Mouse (Mus musculus) liver, embryonic 14.5 days (tissue): ENCODE data around the gene Lyrm7. TPM values are rescaled to one million over a fixed set of nuclear protein-coding genes. Genes with fewer than 3 reads are reported as not detected.

Experiments
- ATAC-seq: fragments of 200-750 bp; cut with Nextera tagmentation; 2 replicates; pipeline ENCODE4 v1.8.0; 2017; ENCODE audit warnings: moderate number of reproducible peaks, mild to moderate bottlenecking, moderate library complexity; ENCODE audit not compliant: insufficient read depth
- DNase-seq, 3 experiments: peaks; one replicate each; pipeline ENCODE4 v3.0.0-alpha.2; 2012 to 2013; ENCODE audit warnings: low read depth in 3 of 3, low spot score in 3 of 3
- H3K27ac ChIP-seq: fragments of 300-500 bp; sonication (generic); 2 replicates; pipeline ENCODE4 v1.5.1; 2014; ENCODE audit warnings: moderate library complexity, mild to moderate bottlenecking, control low read depth, inconsistent platforms
- H3K27me3 ChIP-seq: fragments of 300-500 bp; sonication (generic); 2 replicates; pipeline ENCODE4 v1.6.1; 2014; ENCODE audit warnings: mild to moderate bottlenecking, low read length, moderate library complexity; ENCODE audit not compliant: control insufficient read depth, insufficient read depth
- H3K36me3 ChIP-seq: fragments of 300-500 bp; sonication (generic); replicated peaks from 2 replicates; pipeline ENCODE4 v1.6.1; 2014; ENCODE audit warnings: low read depth; ENCODE audit not compliant: control insufficient read depth, insufficient read depth
- H3K4me1 ChIP-seq, 2 experiments: fragments of 200-500 bp in 1 of 2; fragments of 300-500 bp in 1 of 2; sonication (generic) in 1 of 2; replicated peaks; 2 replicates each; pipeline ENCODE4 v1.6.1; 2012 to 2014; ENCODE audit warnings: antibody characterized with exemption in 1 of 2, inconsistent platforms in 1 of 2, low read length in 1 of 2; ENCODE audit not compliant: control insufficient read depth in 2 of 2, insufficient read depth in 2 of 2
- H3K4me2 ChIP-seq: fragments of 300-500 bp; sonication (generic); 2 replicates; pipeline ENCODE4 v1.6.1; 2014; ENCODE audit warnings: low read depth, mild to moderate bottlenecking, control low read depth, moderate library complexity
- H3K4me3 ChIP-seq, 2 experiments: fragments of 200-500 bp in 1 of 2; fragments of 300-500 bp in 1 of 2; sonication (generic) in 1 of 2; 2 replicates each; pipeline ENCODE4 v1.5.1; 2012 to 2014; ENCODE audit warnings: low read depth in 2 of 2, low read length in 2 of 2, mild to moderate bottlenecking in 2 of 2, control low read depth in 1 of 2, inconsistent platforms in 1 of 2, moderate library complexity in 1 of 2; ENCODE audit not compliant: insufficient read depth in 1 of 2
- H3K9ac ChIP-seq: fragments of 300-500 bp; sonication (generic); replicated peaks from 2 replicates; pipeline ENCODE4 v1.6.1; 2014; ENCODE audit warnings: mild to moderate bottlenecking, control low read depth, moderate library complexity
- H3K9me3 ChIP-seq: fragments of 300-500 bp; sonication (generic); 2 replicates; pipeline ENCODE4 v1.6.1; 2016; ENCODE audit warnings: low read length, mixed read lengths; ENCODE audit not compliant: control insufficient read depth
- CTCF ChIP-seq: IDR thresholded peaks from 2 replicates; pipeline ENCODE4 v1.5.1; 2016; ENCODE audit warnings: antibody characterized with exemption, low read depth, control low read depth
- EP300 ChIP-seq: IDR thresholded peaks from 2 replicates; pipeline ENCODE4 v1.6.1; 2016; ENCODE audit warnings: antibody characterized with exemption, low read depth
- WGBS: fragments of 180-500 bp; shearing (Covaris S2); extraction: QIAGEN DNeasy Blood & Tissue Kit; methylation state at CpG from one replicate; pipeline ENCODE4 v1.1.7; 2014; ENCODE audit not compliant: insufficient replicate concordance; 5-methylcytosine and 5-hydroxymethylcytosine counted together
- polyA plus RNA-seq, 2 experiments: library from polyadenylated mRNA; depleted of rRNA in 1 of 2; stranded (reverse) in 1 of 2; unstranded in 1 of 2; fragments of >200 nt; fragmentation: Nextera tagmentation in 1 of 2; extraction: Ambion mirVana in 1 of 2; gene quantifications; 2 replicates each; pipeline versions ENCODE4 v1.2.1 to v1.2.3; 2012 to 2014

The Lyrm7 gene
- polyA plus RNA-seq, 2 experiments: 2.0 to 5.4 TPM

DNA sequence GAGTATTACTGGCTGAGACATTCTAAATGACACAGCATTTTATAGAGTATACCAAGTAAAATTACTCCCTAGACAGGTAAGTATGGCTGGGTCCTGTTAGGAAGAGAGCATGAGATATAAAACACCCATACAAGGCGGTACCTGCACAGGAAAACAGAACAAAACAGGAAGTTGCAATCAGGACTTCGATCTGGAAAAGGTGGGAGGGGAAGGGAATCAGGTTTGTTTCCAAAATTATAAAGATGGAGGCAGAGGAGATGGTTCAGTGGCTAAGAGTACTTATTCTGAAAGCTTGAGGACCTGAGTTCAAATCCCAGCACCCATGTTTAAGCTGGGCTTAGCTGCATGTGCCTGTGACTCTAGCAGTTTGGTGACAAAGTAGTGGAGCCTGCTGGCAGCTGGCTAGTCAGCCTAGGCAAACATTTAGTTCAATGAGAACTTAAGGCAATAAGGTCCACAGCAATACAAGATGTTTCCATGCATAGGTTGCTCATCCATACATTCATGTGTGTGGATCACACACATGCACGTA is 7.3 kb upstream of the Lyrm7 start:
- Histone ChIP-seq H3K9me3 (no peaks in the 10 kb centered on the region), H3K27ac (peak overlapping the region; percentile 8), H3K4me2 (peak overlapping the region; percentile 81), H3K36me3 (peaks cover 23% of the 10 kb centered on the region), H3K4me3 (peak overlapping the region in 1 of 2 experiments; percentile 78; a peak in 1 of 4 replicates), H3K27me3 (no peaks in the 10 kb centered on the region), H3K9ac (no peak overlapping the region), H3K4me1 (peaks cover 9 to 27% of the 10 kb centered on the region in 2 experiments)
- ATAC-seq (no peak), DNase-seq (no peak)
- WGBS: 56% methylated on average over 3 of the region's 3 CpGs
- TF ChIP-seq CTCF (no peak), EP300 (no peak)

DNA sequence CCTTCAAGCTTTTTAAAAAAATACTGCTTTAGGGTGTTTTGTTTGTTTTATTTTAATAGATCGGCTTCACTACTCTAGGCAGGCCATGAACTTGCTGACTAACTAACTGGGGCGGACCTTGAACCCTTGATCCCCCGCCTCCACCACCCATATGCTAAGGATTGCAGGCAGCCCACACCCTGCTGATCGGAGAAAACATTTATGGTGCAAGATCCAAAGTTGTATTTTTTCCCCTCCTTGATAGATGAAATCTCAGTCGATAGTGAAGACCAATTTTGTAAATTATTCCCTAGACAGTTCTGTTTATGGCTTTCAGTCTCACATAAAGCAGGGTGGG is 6.3 kb upstream of the Lyrm7 start:
- ATAC-seq: peak; percentile 63
- H3K36me3 ChIP-seq: peaks cover 20% of the 10 kb centered on the region
- peak overlapping the region; percentile 88 for H3K9ac ChIP-seq
- peak overlapping the region; percentile 71 for H3K27ac ChIP-seq
- H3K4me3 ChIP-seq: peak overlapping the region; percentile 78 to 86
- no peaks in the 10 kb centered on the region for H3K27me3 ChIP-seq
- peak in 2 of 3 experiments; percentile 47 to 52 for DNase-seq
- H3K4me2 ChIP-seq: peak overlapping the region; percentile 81
- peaks cover 9 to 29% of the 10 kb centered on the region in 2 experiments for H3K4me1 ChIP-seq
- H3K9me3 ChIP-seq: no peaks in the 10 kb centered on the region
- no peak for TF ChIP-seq EP300
- TF ChIP-seq CTCF: no peak
- WGBS: under 1% methylated on average over 5 of the region's 5 CpGs

DNA sequence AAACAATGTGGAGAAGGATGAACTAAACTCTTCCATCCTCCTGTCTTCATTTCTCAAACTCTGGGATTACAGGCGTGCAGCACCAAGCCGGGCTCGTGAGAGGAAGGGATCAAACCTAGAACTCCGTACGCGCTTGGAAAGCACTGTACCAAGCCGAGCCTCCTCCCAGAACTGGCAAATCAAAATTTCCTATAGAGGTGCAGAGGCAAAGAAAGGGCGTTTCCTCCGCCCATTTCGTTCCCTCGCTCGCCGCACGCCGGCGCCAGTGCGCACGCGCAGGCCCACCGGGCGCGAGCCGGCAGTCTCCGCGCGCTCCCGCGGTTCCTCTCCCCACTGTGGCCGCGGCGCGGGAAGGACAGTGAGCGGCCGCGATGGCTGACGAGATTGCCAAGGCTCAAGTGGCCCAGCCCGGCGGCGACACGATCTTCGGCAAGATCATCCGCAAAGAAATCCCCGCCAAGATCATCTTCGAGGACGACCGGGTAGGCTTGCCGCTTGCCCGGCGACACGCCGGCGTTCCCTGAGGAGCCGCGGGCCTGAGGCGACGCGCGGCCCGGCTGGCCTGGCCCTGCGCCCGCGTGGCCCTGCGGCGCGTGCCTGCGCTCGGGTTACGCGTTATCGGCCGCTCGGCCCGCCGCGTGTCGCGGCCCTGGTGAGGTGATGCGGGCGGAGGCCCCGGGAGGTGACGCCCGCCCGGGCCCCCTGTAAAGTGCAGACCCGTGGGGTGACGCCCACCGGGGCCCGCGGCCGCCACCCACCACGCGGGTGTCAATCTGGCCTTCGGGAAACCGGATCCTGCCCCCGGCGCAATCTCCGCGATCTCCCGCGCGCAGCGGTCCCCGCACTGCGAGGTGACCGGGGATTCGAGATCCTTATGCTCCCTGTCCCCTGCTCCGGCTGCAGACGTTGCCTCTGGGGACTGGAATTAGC is 5.7 kb upstream of the Lyrm7 start, which contains the start of gene Hint1:
TSS of gene Hint1 (plus strand) at position 265 of the 930 bp plus-strand sequence.
- peak within 1 kb of the TSS; percentile 78 to 86 for H3K4me3 ChIP-seq
- ATAC-seq (peak; percentile 84), DNase-seq (peak; percentile 73 to 77 (median 73))
- TF ChIP-seq CTCF (0 out of 2 replicates have a peak, but pooled peaks have one; percentile 28), EP300 (0 out of 2 replicates have a peak, but pooled peaks have one; percentile 15)
- H3K9me3 ChIP-seq: no peaks in the 10 kb centered on the region
- H3K4me2 ChIP-seq: peak within 1 kb of the TSS; percentile 81
- peaks cover 16% of the 10 kb centered on the region for H3K36me3 ChIP-seq
- no peaks in the 10 kb centered on the region for H3K27me3 ChIP-seq
- H3K4me1 ChIP-seq: peaks cover 12 to 34% of the 10 kb centered on the region in 2 experiments
- peak within 1 kb of the TSS; percentile 71 for H3K27ac ChIP-seq
- peak within 1 kb of the TSS; percentile 88 for H3K9ac ChIP-seq
- WGBS: under 1% methylated on average over 107 of the region's 107 CpGs

DNA sequence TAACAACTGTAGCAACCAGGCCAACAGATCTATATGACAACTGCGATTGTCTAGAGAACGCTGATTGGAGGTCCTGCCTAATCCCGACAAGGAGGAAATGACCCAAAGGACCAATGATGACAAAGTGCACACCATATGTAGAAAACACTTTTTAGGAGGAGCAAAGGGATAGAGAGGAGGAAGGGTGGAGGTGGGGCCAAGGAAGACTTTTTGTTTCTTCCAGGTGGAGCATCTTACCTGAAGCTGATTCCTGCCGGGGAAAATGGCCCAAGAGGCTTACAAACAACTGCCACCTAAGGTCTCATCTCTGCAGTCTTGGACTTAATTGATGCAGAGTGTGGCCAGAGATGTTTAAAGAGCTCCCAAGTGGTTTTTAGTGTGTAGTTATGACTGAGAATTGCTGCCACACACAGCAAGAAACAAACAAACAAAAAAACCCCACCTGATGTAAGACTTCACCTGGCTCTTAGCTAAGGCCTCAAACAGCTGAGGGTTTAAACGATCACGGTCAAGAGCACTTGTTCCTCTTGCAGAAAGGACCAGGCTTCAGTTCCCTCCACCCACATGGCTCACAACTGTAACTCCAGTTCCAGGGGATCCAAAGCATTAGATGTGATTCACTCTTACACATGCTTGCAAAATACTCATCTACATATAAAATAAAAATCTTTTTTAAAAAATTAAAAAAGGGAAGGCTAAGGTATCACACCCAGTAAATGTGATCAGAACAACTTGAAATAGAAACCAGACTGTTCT is 4.8 kb upstream of the Lyrm7 start:
- H3K36me3 ChIP-seq: peaks cover 9% of the 10 kb centered on the region
- DNase-seq (no peak), ATAC-seq (no peak)
- TF ChIP-seq EP300 (no peak), CTCF (no peak)
- H3K9ac ChIP-seq: no peak overlapping the region
- 57% methylated on average over 6 of the region's 6 CpGs for WGBS
- H3K4me2 ChIP-seq: peak overlapping the region; percentile 81
- H3K4me3 ChIP-seq: peak overlapping the region; percentile 78 to 86
- H3K27me3 ChIP-seq: no peaks in the 10 kb centered on the region
- H3K9me3 ChIP-seq: no peaks in the 10 kb centered on the region
- H3K4me1 ChIP-seq: peaks cover 16 to 37% of the 10 kb centered on the region in 2 experiments
- no peak overlapping the region for H3K27ac ChIP-seq
